Mouse (Mus musculus) testis, adult 2 months (tissue): Measurements from ENCODE around the gene Bphl.

Experiments used
- CTCF ChIP-seq: fragments of 200-500 bp; IDR thresholded peaks from 2 replicates; pipeline ENCODE4 v1.5.1; 2012; ENCODE audit warnings: low read depth, mild to moderate bottlenecking, inconsistent platforms, low read length, moderate library complexity; ENCODE audit not compliant: control insufficient read depth, insufficient read depth, insufficient replicate concordance
- POLR2A ChIP-seq: fragments of 200-500 bp; IDR thresholded peaks from 2 replicates; pipeline ENCODE4 v1.6.1; 2012; ENCODE audit warnings: low read depth, mild to moderate bottlenecking, inconsistent platforms, low read length, moderate library complexity; ENCODE audit not compliant: control insufficient read depth

- TF ChIP-seq POLR2A (no peak), CTCF (no peak)
Measured at GRCm38 (mm10) chr13:34109035-34109676, 71.8 kb downstream of the Bphl start.
